Mouse (Mus musculus) gastrocnemius, postnatal 4 days (tissue): Measurements from ENCODE around the gene Tnfrsf1a. TPM values are rescaled to one million over a fixed set of nuclear protein-coding genes. Genes with fewer than 3 reads are reported as not detected.

Experiments
- DNase-seq, 2 experiments: peaks; one replicate each; pipeline ENCODE4 v3.0.0; 2021 to 2022; ENCODE audit warnings: low spot score in 2 of 2, mixed read lengths in 2 of 2
- total RNA-seq, 2 experiments: library from RNA; stranded (reverse); gene quantifications; 2 replicates each; pipeline ENCODE4 v1.2.3; 2021

The Tnfrsf1a gene
- total RNA-seq, 2 experiments from 2014 or later: 59.8 to 60.1 TPM

GRCm38 (mm10) chr6:125379781-125380180, 30.6 kb downstream of the Tnfrsf1a start:
- no peak for DNase-seq

GRCm38 (mm10) chr6:125380372-125381360, 31.5 kb downstream of the Tnfrsf1a start, which contains the start of gene Plekhg6:
TSS of gene Plekhg6 (minus strand) at chr6:125380793.
- DNase-seq: no peak

GRCm38 (mm10) chr6:125382024-125382423, 32.9 kb downstream of the Tnfrsf1a start:
- no peak for DNase-seq

GRCm38 (mm10) chr6:125385066-125385974, 36.2 kb downstream of the Tnfrsf1a start:
- DNase-seq: no peak

GRCm38 (mm10) chr6:125386080-125386479, 36.9 kb downstream of the Tnfrsf1a start:
- no peak for DNase-seq

GRCm38 (mm10) chr6:125389853-125390252, 40.7 kb downstream of the Tnfrsf1a start:
- no peak for DNase-seq

- no peak for DNase-seq
Observed at GRCm38 (mm10) chr6:125405461-125406382, 56.6 kb downstream of the Tnfrsf1a start.

GRCm38 (mm10) chr6:125407224-125407623, 58.1 kb downstream of the Tnfrsf1a start:
- DNase-seq: no peak

- no peak for DNase-seq
Observed at GRCm38 (mm10) chr6:125407657-125408056, 58.5 kb downstream of the Tnfrsf1a start.

GRCm38 (mm10) chr6:125410551-125410950, 61.4 kb downstream of the Tnfrsf1a start:
- no peak for DNase-seq

GRCm38 (mm10) chr6:125410995-125411547, 61.9 kb downstream of the Tnfrsf1a start:
- DNase-seq: no peak

- DNase-seq: no peak
Observed at GRCm38 (mm10) chr6:125411661-125412060, 62.5 kb downstream of the Tnfrsf1a start.

Other genes with a start within 250 kb of the Tnfrsf1a start
- gene Nop2, start 217.5 kb upstream of the Tnfrsf1a start, total RNA-seq: 10 to 100 TPM; 26.7 to 28.5 TPM
- 100 to 1,000 TPM in 1 of 2 experiments, 10 to 100 TPM in 1; 90.6 to 108 TPM for gene Iffo1, start 204.1 kb upstream of the Tnfrsf1a start, total RNA-seq
- 1,000 to 10,000 TPM; 5,945 to 6,079 TPM for gene Gapdh, start 182.9 kb upstream of the Tnfrsf1a start, total RNA-seq
- 10 to 100 TPM; 66.1 to 68.8 TPM for gene Ncapd2, start 157.7 kb upstream of the Tnfrsf1a start, total RNA-seq
- gene Mrpl51, start 157.6 kb upstream of the Tnfrsf1a start, total RNA-seq: 100 to 1,000 TPM; 206 to 218 TPM
- 1 to 10 TPM; 7.0 to 7.3 TPM for gene Vamp1, start 133.8 kb upstream of the Tnfrsf1a start, total RNA-seq
- 1 to 10 TPM; 2.4 to 3.4 TPM for gene Tapbpl, start 117.5 kb upstream of the Tnfrsf1a start, total RNA-seq
- gene Cd27, start 112.4 kb upstream of the Tnfrsf1a start, total RNA-seq: under 1 TPM; 0.44 to 0.71 TPM
- gene Tuba3a, start 63.3 kb upstream of the Tnfrsf1a start, total RNA-seq: not detected
- gene Ltbr, start 35.5 kb upstream of the Tnfrsf1a start, total RNA-seq: 10 to 100 TPM; 43.8 to 48.0 TPM
- gene Scnn1a, start 28.7 kb upstream of the Tnfrsf1a start, total RNA-seq: under 1 TPM; 0.39 to 0.86 TPM
- under 1 TPM; 0.07 to 0.08 TPM for gene Plekhg6, start 31.4 kb downstream of the Tnfrsf1a start, total RNA-seq
- gene Cd9, start 145.4 kb downstream of the Tnfrsf1a start, total RNA-seq: 100 to 1,000 TPM in 1 of 2 experiments, 10 to 100 TPM in 1; 99.0 to 103 TPM
- gene Vwf, start 197.4 kb downstream of the Tnfrsf1a start, total RNA-seq: 10 to 100 TPM; 26.3 to 26.7 TPM